ENCODE assay signal across 16 mouse cellular contexts in genomic region chr10:25790363-25790821, GRCm38 (mm10).
A peak's percentile ranks its signal among the peaks of the same experiment; 100 is the strongest.
DNase-seq lines count a peak whose midpoint lies in the region; ATAC-seq and TF ChIP-seq lines count a peak whose summit lies in the region.
"Had no signal": no experiment of that assay in that cellular context is flagged by ENCODE, and none has a peak within 500 bp of the region (broad histone marks: within the 10 kb centered on the region; RNA-seq: fewer than 3 reads in every experiment).

No protein-coding gene starts in this region.

- intact Hi-C loops in gastrocnemius, adult 2 months (cut with DNase I), result no loop called here

- no peak for TF ChIP-seq EP300 in heart, postnatal 0 days (IDR thresholded peaks at IDR 0.05; ENCODE audit: low read depth)

- TF ChIP-seq CTCF in gastrocnemius, adult 2 months (IDR thresholded peaks at IDR 0.05), result no peak
- TF ChIP-seq CTCF in heart, postnatal 0 days (IDR thresholded peaks at IDR 0.05; ENCODE audit: low read depth), result no peak

- H3K9ac ChIP-seq in lung, embryonic 15.5 days, result no peak overlapping the region
- no peak overlapping the region for H3K9ac ChIP-seq in heart, postnatal 0 days (replicated peaks; ENCODE audit: low read depth, low read length)
- H3K9ac ChIP-seq: forebrain, embryonic 15.5 days; hindbrain, embryonic 12.5 days; limb, embryonic 13.5 days; neural tube, embryonic 13.5 days had no signal

- peak; percentile 46; the same call in 1 of the 2 replicates for ATAC-seq in lung, embryonic 15.5 days (ENCODE audit: borderline replicate concordance, extremely low read depth, low FRiP score, low TSS enrichment)
- ATAC-seq in heart, postnatal 0 days (ENCODE audit: insufficient read depth, low read depth), result no peak
- no peak for ATAC-seq in inflammation-experienced regulatory T-cells, adult 6 months
- ATAC-seq: forebrain, embryonic 15.5 days had no signal

- H3K36me3 ChIP-seq in lung, embryonic 15.5 days, result no peaks in the 10 kb centered on the region
- no peaks in the 10 kb centered on the region for H3K36me3 ChIP-seq in heart, postnatal 0 days (replicated peaks; ENCODE audit: control insufficient read depth, insufficient read depth, low read length)
- H3K36me3 ChIP-seq: forebrain, embryonic 15.5 days; hindbrain, embryonic 12.5 days; limb, embryonic 13.5 days; neural tube, embryonic 13.5 days had no signal

- H3K27me3 ChIP-seq in lung, embryonic 15.5 days, result no peaks in the 10 kb centered on the region
- H3K27me3 ChIP-seq in heart, postnatal 0 days (ENCODE audit: control insufficient read depth, insufficient read depth, low read length), result no peaks in the 10 kb centered on the region
- H3K27me3 ChIP-seq: forebrain, embryonic 15.5 days; hindbrain, embryonic 12.5 days; limb, embryonic 13.5 days; neural tube, embryonic 13.5 days had no signal

- no peak overlapping the region for H3K4me3 ChIP-seq in gastrocnemius, adult 2 months
- H3K4me3 ChIP-seq in lung, embryonic 15.5 days, result no peak overlapping the region
- no peak overlapping the region for H3K4me3 ChIP-seq in heart, postnatal 0 days (ENCODE audit: low read depth, low read length)
- H3K4me3 ChIP-seq: forebrain, embryonic 15.5 days; hindbrain, embryonic 12.5 days; limb, embryonic 13.5 days; neural tube, embryonic 13.5 days had no signal

- DNase-seq in gastrocnemius, adult 2 months, result no peak
- no peak for DNase-seq in gastrocnemius, postnatal 25 days
- no peak for DNase-seq in lung, postnatal 4 days
- peak; percentile 22 for DNase-seq in heart, postnatal 0 days (ENCODE audit: low spot score)
- peak; percentile 24 for DNase-seq in lung, postnatal 36 days
- DNase-seq in thymus, postnatal 25 days, result no peak
- DNase-seq: adrenal gland, postnatal 10 days; gastrocnemius, postnatal 14 days; thymus, adult 18-20 months had no signal

- no peak overlapping the region for H3K4me2 ChIP-seq in lung, embryonic 15.5 days
- no peak overlapping the region for H3K4me2 ChIP-seq in heart, postnatal 0 days (ENCODE audit: low read depth, low read length)
- H3K4me2 ChIP-seq: forebrain, embryonic 15.5 days; hindbrain, embryonic 12.5 days; limb, embryonic 13.5 days; neural tube, embryonic 13.5 days had no signal

- no peaks in the 10 kb centered on the region for H3K4me1 ChIP-seq in lung, embryonic 15.5 days
- peaks cover 4% of the 10 kb centered on the region; the same call in 1 of the 2 replicates for H3K4me1 ChIP-seq in heart, postnatal 0 days (ENCODE audit: control insufficient read depth, insufficient read depth)
- H3K4me1 ChIP-seq: forebrain, embryonic 15.5 days; hindbrain, embryonic 12.5 days; limb, embryonic 13.5 days had no signal

- peak overlapping the region; percentile 40; the same call in 1 of the 2 replicates for H3K27ac ChIP-seq in gastrocnemius, adult 2 months
- H3K27ac ChIP-seq in lung, embryonic 15.5 days, result no peak overlapping the region
- no peak overlapping the region for H3K27ac ChIP-seq in heart, postnatal 0 days (ENCODE audit: low read depth)
- H3K27ac ChIP-seq: forebrain, embryonic 15.5 days; hindbrain, embryonic 12.5 days; limb, embryonic 13.5 days; macrophage; neural tube, embryonic 13.5 days had no signal

- 57% methylated on average over 3 of the region's 3 CpGs for WGBS in lung, embryonic 15.5 days
- WGBS in heart, postnatal 0 days, result 33% methylated on average over 3 of the region's 3 CpGs

- H3K9me3 ChIP-seq in lung, embryonic 15.5 days, result no peaks in the 10 kb centered on the region
- no peaks in the 10 kb centered on the region for H3K9me3 ChIP-seq in heart, postnatal 0 days (replicated peaks; ENCODE audit: control insufficient read depth, low read length)
- H3K9me3 ChIP-seq: forebrain, embryonic 15.5 days; hindbrain, embryonic 12.5 days; limb, embryonic 13.5 days; neural tube, embryonic 13.5 days had no signal

Comparison
In these comparisons a context has a peak if more than half of its experiments do, and no peak if none do; other contexts are left out.
1. DNase-seq: peak in heart, postnatal 0 days (single experiment) and lung, postnatal 36 days (single experiment); none in gastrocnemius, adult 2 months (single experiment), gastrocnemius, postnatal 25 days (single experiment), lung, postnatal 4 days (0 of 2) and thymus, postnatal 25 days (single experiment).